Mouse (Mus musculus): ENCODE results near the gene Men1. TPM values are rescaled to one million over a fixed set of nuclear protein-coding genes. Genes with fewer than 3 reads are reported as not detected.

The Men1 gene
- polyA plus RNA-seq, 1 experiment, result 143 TPM

DNA sequence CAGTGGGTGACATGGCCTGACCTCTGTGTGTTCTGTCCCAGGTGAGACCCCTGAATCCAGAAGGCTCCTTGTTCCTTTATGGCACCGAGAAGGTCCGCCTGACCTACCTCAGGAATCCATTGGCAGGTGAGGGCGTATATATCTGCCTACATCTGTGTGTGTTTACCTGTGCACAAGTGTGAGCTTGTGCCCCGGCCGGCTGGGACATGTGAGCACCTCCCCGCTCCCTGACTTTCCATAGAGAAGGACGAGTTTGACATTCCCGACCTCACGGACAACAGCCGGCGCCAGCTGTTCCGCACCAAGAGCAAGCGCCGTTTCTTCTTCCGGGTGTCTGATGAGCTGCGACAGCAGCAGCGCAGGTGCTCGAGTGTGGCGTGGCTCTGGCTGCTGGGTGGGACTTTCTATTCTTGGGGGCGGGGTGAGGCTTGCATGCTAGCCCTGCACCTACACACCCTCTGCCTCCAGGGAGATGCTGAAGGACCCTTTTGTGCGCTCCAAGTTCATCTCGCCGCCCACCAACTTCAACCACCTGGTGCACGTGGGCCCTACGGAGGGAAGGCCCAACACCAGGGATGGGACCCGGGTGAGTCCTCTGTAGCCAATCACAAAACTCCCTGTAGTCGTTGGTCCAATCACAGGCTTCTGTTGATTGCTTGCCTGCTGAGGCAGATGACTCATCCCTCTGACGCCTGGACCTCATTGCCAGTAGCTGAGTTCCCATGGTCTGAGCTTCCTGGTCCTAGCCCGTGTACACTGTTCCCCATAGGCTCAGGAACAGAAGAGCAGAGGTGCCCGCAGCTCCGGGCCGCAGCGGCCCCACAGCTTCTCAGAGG, 12.8 kb upstream of the Men1 start:
- TF ChIP-seq CTCF (IDR thresholded peaks at IDR 0.05; ENCODE audit: borderline replicate concordance, control insufficient read depth, extremely low read depth, insufficient read depth, low read length, poor library complexity) (no peak), POLR2A (IDR thresholded peaks at IDR 0.05; ENCODE audit: control insufficient read depth, extremely low read depth, insufficient read depth, low read length, poor library complexity) (no peak)
- H3K27ac ChIP-seq (ENCODE audit: control insufficient read depth, insufficient read depth, low read length), result no peak overlapping the region
- H3K27me3 ChIP-seq (ENCODE audit: control insufficient read depth, insufficient read depth, low read length), result no peaks in the 10 kb centered on the region
- no peaks in the 10 kb centered on the region for H3K4me1 ChIP-seq (replicated peaks; ENCODE audit: control insufficient read depth, insufficient read depth, low read length)
- DNase-seq, result no peak
- no peak overlapping the region for H3K4me3 ChIP-seq (ENCODE audit: control insufficient read depth, insufficient read depth, low read length)
- 94% methylated on average over 33 of the region's 33 CpGs for WGBS
- H3K36me3 ChIP-seq (ENCODE audit: control insufficient read depth, insufficient read depth, low read length), result no peaks in the 10 kb centered on the region

DNA sequence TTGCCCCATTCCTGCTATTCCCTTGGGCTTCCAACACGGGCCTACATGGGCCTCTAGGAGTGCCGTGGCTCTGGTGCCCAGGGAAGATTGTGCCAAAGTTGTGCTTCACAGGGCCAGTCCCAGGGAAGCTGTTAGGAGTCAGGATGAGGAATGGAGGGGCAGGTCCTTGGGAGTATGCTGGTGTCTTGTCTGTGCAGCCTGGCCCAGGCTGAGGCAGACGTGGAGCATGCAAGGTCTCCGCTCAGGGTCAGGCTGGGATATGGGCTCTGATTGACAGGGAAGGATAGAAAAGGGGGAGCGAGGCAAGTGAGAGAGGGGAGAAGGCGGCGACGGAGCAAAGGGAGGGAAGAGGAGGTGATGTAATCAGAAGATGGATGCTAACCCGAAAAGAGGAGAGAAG, 10.0 kb upstream of the Men1 start:
- Histone ChIP-seq H3K36me3 (ENCODE audit: control insufficient read depth, insufficient read depth, low read length) (no peaks in the 10 kb centered on the region), H3K4me3 (ENCODE audit: control insufficient read depth, insufficient read depth, low read length) (no peak overlapping the region), H3K4me1 (replicated peaks; ENCODE audit: control insufficient read depth, insufficient read depth, low read length) (no peaks in the 10 kb centered on the region), H3K27me3 (ENCODE audit: control insufficient read depth, insufficient read depth, low read length) (no peaks in the 10 kb centered on the region), H3K27ac (ENCODE audit: control insufficient read depth, insufficient read depth, low read length) (no peak overlapping the region)
- no peak for DNase-seq
- TF ChIP-seq POLR2A (IDR thresholded peaks at IDR 0.05; ENCODE audit: control insufficient read depth, extremely low read depth, insufficient read depth, low read length, poor library complexity), result no peak
- no peak for TF ChIP-seq CTCF (IDR thresholded peaks at IDR 0.05; ENCODE audit: borderline replicate concordance, control insufficient read depth, extremely low read depth, insufficient read depth, low read length, poor library complexity)
- WGBS, result 94% methylated on average over 9 of the region's 9 CpGs

- Histone ChIP-seq H3K4me3 (ENCODE audit: control insufficient read depth, insufficient read depth, low read length) (no peak overlapping the region), H3K36me3 (ENCODE audit: control insufficient read depth, insufficient read depth, low read length) (no peaks in the 10 kb centered on the region), H3K27me3 (ENCODE audit: control insufficient read depth, insufficient read depth, low read length) (no peaks in the 10 kb centered on the region), H3K27ac (ENCODE audit: control insufficient read depth, insufficient read depth, low read length) (no peak overlapping the region), H3K4me1 (replicated peaks; ENCODE audit: control insufficient read depth, insufficient read depth, low read length) (peaks cover 29% of the 10 kb centered on the region)
- no peak for DNase-seq
- 6% methylated on average over 5 of the region's 5 CpGs for WGBS
- TF ChIP-seq POLR2A (IDR thresholded peaks at IDR 0.05; ENCODE audit: control insufficient read depth, extremely low read depth, insufficient read depth, low read length, poor library complexity) (no peak), CTCF (IDR thresholded peaks at IDR 0.05; ENCODE audit: borderline replicate concordance, control insufficient read depth, extremely low read depth, insufficient read depth, low read length, poor library complexity) (no peak)
Observed at GRCm38 (mm10) chr19:6331178-6331577, 3.6 kb upstream of the Men1 start.

- H3K4me3 ChIP-seq (ENCODE audit: control insufficient read depth, insufficient read depth, low read length), result no peak overlapping the region
- WGBS, result 34% methylated on average over 13 of the region's 13 CpGs
- no peak for TF ChIP-seq CTCF (IDR thresholded peaks at IDR 0.05; ENCODE audit: borderline replicate concordance, control insufficient read depth, extremely low read depth, insufficient read depth, low read length, poor library complexity)
- TF ChIP-seq POLR2A (IDR thresholded peaks at IDR 0.05; ENCODE audit: control insufficient read depth, extremely low read depth, insufficient read depth, low read length, poor library complexity), result no peak
- peaks cover 36% of the 10 kb centered on the region for H3K4me1 ChIP-seq (replicated peaks; ENCODE audit: control insufficient read depth, insufficient read depth, low read length)
- H3K27ac ChIP-seq (ENCODE audit: control insufficient read depth, insufficient read depth, low read length), result no peak overlapping the region
- peak; percentile 69 for DNase-seq
- H3K36me3 ChIP-seq (ENCODE audit: control insufficient read depth, insufficient read depth, low read length), result no peaks in the 10 kb centered on the region
- H3K27me3 ChIP-seq (ENCODE audit: control insufficient read depth, insufficient read depth, low read length), result no peaks in the 10 kb centered on the region
Observed at GRCm38 (mm10) chr19:6331719-6332516, 2.9 kb upstream of the Men1 start.

- Histone ChIP-seq H3K4me3 (ENCODE audit: control insufficient read depth, insufficient read depth, low read length) (peak overlapping the region; percentile 65), H3K27ac (ENCODE audit: control insufficient read depth, insufficient read depth, low read length) (peak overlapping the region; percentile 75), H3K4me1 (replicated peaks; ENCODE audit: control insufficient read depth, insufficient read depth, low read length) (peaks cover 38% of the 10 kb centered on the region), H3K27me3 (ENCODE audit: control insufficient read depth, insufficient read depth, low read length) (no peaks in the 10 kb centered on the region), H3K36me3 (ENCODE audit: control insufficient read depth, insufficient read depth, low read length) (no peaks in the 10 kb centered on the region)
- TF ChIP-seq POLR2A (IDR thresholded peaks at IDR 0.05; ENCODE audit: control insufficient read depth, extremely low read depth, insufficient read depth, low read length, poor library complexity) (no peak), CTCF (IDR thresholded peaks at IDR 0.05; ENCODE audit: borderline replicate concordance, control insufficient read depth, extremely low read depth, insufficient read depth, low read length, poor library complexity) (no peak)
- 60% methylated on average over 9 of the region's 9 CpGs for WGBS
- no peak for DNase-seq
Observed at GRCm38 (mm10) chr19:6333761-6334595, 801 bp upstream of the Men1 start.

GRCm38 (mm10) chr19:6335458-6335827, 664 bp downstream of the Men1 start:
- Histone ChIP-seq H3K4me3 (ENCODE audit: control insufficient read depth, insufficient read depth, low read length) (peak overlapping the region; percentile 65), H3K27me3 (ENCODE audit: control insufficient read depth, insufficient read depth, low read length) (no peaks in the 10 kb centered on the region), H3K4me1 (replicated peaks; ENCODE audit: control insufficient read depth, insufficient read depth, low read length) (peaks cover 48% of the 10 kb centered on the region), H3K27ac (ENCODE audit: control insufficient read depth, insufficient read depth, low read length) (no peak overlapping the region), H3K36me3 (ENCODE audit: control insufficient read depth, insufficient read depth, low read length) (no peaks in the 10 kb centered on the region)
- TF ChIP-seq POLR2A (IDR thresholded peaks at IDR 0.05; ENCODE audit: control insufficient read depth, extremely low read depth, insufficient read depth, low read length, poor library complexity) (no peak), CTCF (IDR thresholded peaks at IDR 0.05; ENCODE audit: borderline replicate concordance, control insufficient read depth, extremely low read depth, insufficient read depth, low read length, poor library complexity) (no peak)
- DNase-seq, result peak; percentile 44
- under 1% methylated on average over 25 of the region's 25 CpGs for WGBS

Data from thymus, adult 2 months (tissue).